Mouse (Mus musculus) forebrain, embryonic 12.5 days (tissue): ENCODE measurements around the gene Tsks. TPM values are rescaled to one million over a fixed set of nuclear protein-coding genes. Genes with fewer than 3 reads are reported as not detected.
A peak's percentile ranks its signal among the peaks of the same experiment; 100 is the strongest.

ENCODE experiments used
- ATAC-seq: fragments of 200-750 bp; cut with Nextera tagmentation; 2 replicates; pipeline ENCODE4 v1.8.0; 2017; ENCODE audit warnings: moderate TSS enrichment; ENCODE audit not compliant: low FRiP score
- H3K27ac ChIP-seq: fragments of 300-500 bp; sonication (generic); 2 replicates; pipeline ENCODE4 v1.5.1; 2016; ENCODE audit warnings: mild to moderate bottlenecking
- H3K27me3 ChIP-seq: fragments of 300-500 bp; sonication (generic); 2 replicates; pipeline ENCODE4 v1.6.1; 2016; ENCODE audit warnings: mild to moderate bottlenecking
- H3K36me3 ChIP-seq: fragments of 300-500 bp; sonication (generic); replicated peaks from 2 replicates; pipeline ENCODE4 v1.6.1; 2016; ENCODE audit warnings: mild to moderate bottlenecking
- H3K4me1 ChIP-seq: fragments of 300-500 bp; sonication (generic); 2 replicates; pipeline ENCODE4 v1.6.1; 2016
- H3K4me2 ChIP-seq: fragments of 300-500 bp; sonication (generic); 2 replicates; pipeline ENCODE4 v1.6.1; 2016; ENCODE audit warnings: mild to moderate bottlenecking, moderate library complexity
- H3K4me3 ChIP-seq: fragments of 300-500 bp; sonication (generic); replicated peaks from 2 replicates; pipeline ENCODE4 v1.5.1; 2016; ENCODE audit warnings: mild to moderate bottlenecking
- H3K9ac ChIP-seq: fragments of 300-500 bp; sonication (generic); 2 replicates; pipeline ENCODE4 v1.6.1; 2016; ENCODE audit warnings: mild to moderate bottlenecking
- H3K9me3 ChIP-seq: fragments of 300-500 bp; sonication (generic); 2 replicates; pipeline ENCODE4 v1.6.1; 2016
- WGBS: fragments of 180-500 bp; shearing (Covaris S2); methylation state at CpG from one replicate; pipeline ENCODE4 v1.1.7; 2016; 5-methylcytosine and 5-hydroxymethylcytosine counted together
- polyA plus RNA-seq: library from polyadenylated mRNA; unstranded; fragments of >200 nt; fragmentation: Nextera tagmentation; extraction: Ambion mirVana; gene quantifications from 2 replicates; pipeline ENCODE4 v1.2.1, GENCODE M21; 2016

Gene Tsks
- polyA plus RNA-seq, 1 experiment from 2014 or later: 0.27 TPM

- H3K36me3 ChIP-seq: peaks cover 57% of the 10 kb centered on the region
- no peaks in the 10 kb centered on the region for H3K9me3 ChIP-seq
- WGBS: 87% methylated on average over 6 of the region's 6 CpGs
- no peak overlapping the region for H3K4me3 ChIP-seq
- H3K4me2 ChIP-seq: no peak overlapping the region
- no peak for ATAC-seq
- H3K27ac ChIP-seq: no peak overlapping the region
- no peaks in the 10 kb centered on the region for H3K27me3 ChIP-seq
- no peak overlapping the region for H3K9ac ChIP-seq
- no peaks in the 10 kb centered on the region for H3K4me1 ChIP-seq
Observed at GRCm38 (mm10) chr7:44916191-44916590, 26.8 kb upstream of the Tsks start.

- no peak overlapping the region for H3K27ac ChIP-seq
- no peak overlapping the region for H3K9ac ChIP-seq
- ATAC-seq: no peak
- no peaks in the 10 kb centered on the region for H3K9me3 ChIP-seq
- H3K27me3 ChIP-seq: no peaks in the 10 kb centered on the region
- no peak overlapping the region for H3K4me2 ChIP-seq
- peaks cover 56% of the 10 kb centered on the region for H3K36me3 ChIP-seq
- WGBS: 91% methylated on average over 4 of the region's 4 CpGs
- no peak overlapping the region for H3K4me3 ChIP-seq
- no peaks in the 10 kb centered on the region for H3K4me1 ChIP-seq
Observed at GRCm38 (mm10) chr7:44916881-44917280, 26.1 kb upstream of the Tsks start.

GRCm38 (mm10) chr7:44918219-44918618 is 24.8 kb upstream of the Tsks start:
- H3K36me3 ChIP-seq: peaks cover 59% of the 10 kb centered on the region
- H3K4me3 ChIP-seq: no peak overlapping the region
- ATAC-seq: no peak
- no peaks in the 10 kb centered on the region for H3K4me1 ChIP-seq
- H3K27me3 ChIP-seq: no peaks in the 10 kb centered on the region
- no peak overlapping the region for H3K27ac ChIP-seq
- 81% methylated on average over 3 of the region's 3 CpGs for WGBS
- H3K9me3 ChIP-seq: no peaks in the 10 kb centered on the region
- H3K4me2 ChIP-seq: no peak overlapping the region
- no peak overlapping the region for H3K9ac ChIP-seq

- 85% methylated on average over 5 of the region's 5 CpGs for WGBS
- Histone ChIP-seq H3K36me3 (peaks cover 57% of the 10 kb centered on the region), H3K4me1 (no peaks in the 10 kb centered on the region), H3K27ac (no peak overlapping the region), H3K4me2 (no peak overlapping the region), H3K9me3 (no peaks in the 10 kb centered on the region), H3K4me3 (no peak overlapping the region), H3K27me3 (no peaks in the 10 kb centered on the region), H3K9ac (no peak overlapping the region)
- ATAC-seq: no peak
Observed at GRCm38 (mm10) chr7:44919127-44919526, 23.9 kb upstream of the Tsks start.

DNA sequence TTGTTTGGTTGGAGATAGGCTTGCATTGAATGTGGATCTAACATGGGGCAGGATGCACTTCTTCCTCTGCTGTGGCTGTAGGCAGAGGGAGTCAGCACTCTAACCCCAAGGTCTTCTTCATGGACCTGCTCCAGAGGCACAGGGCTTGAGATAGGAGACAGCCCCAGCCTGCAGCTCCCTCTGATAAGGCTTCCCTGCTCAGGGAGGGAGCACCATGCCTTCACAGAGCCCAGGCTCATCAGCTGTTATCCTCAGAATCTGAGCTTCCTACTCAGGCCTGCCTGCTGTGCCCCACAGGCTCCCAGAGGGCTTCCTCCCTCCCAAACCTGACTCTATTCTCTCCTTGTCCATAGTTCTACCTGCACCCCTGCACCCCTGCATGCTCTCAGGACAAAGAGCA is 20.5 kb upstream of the Tsks start:
- no peak overlapping the region for H3K4me3 ChIP-seq
- H3K4me1 ChIP-seq: peaks cover 6% of the 10 kb centered on the region
- no peak for ATAC-seq
- H3K4me2 ChIP-seq: no peak overlapping the region
- H3K36me3 ChIP-seq: peaks cover 52% of the 10 kb centered on the region
- no peak overlapping the region for H3K9ac ChIP-seq
- H3K9me3 ChIP-seq: no peaks in the 10 kb centered on the region
- H3K27me3 ChIP-seq: no peaks in the 10 kb centered on the region
- H3K27ac ChIP-seq: no peak overlapping the region

DNA sequence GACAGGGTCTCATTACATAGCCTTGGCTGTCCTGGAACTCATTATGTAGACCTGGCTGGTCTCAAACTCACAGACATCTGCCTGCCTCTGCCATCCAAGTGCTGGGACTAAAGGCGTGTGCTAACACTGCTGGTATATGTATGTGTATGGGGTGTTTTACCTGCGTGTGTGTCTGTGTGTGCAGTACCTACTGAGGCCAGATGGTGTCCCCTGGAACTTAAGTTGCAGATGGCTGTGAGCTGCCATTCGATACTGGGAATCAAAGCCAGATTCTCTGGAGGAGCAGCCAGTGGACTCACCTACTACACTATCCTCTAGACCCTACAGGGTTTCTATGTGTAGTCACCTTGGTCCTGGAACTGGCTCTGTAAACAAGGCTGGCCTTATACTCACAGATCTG is 17.5 kb upstream of the Tsks start:
- Histone ChIP-seq H3K4me3 (no peak overlapping the region), H3K27me3 (no peaks in the 10 kb centered on the region), H3K9ac (no peak overlapping the region), H3K27ac (no peak overlapping the region), H3K4me1 (peaks cover 22% of the 10 kb centered on the region), H3K36me3 (peaks cover 42% of the 10 kb centered on the region), H3K9me3 (no peaks in the 10 kb centered on the region), H3K4me2 (no peak overlapping the region)
- WGBS: 83% methylated on average over 3 of the region's 3 CpGs
- no peak for ATAC-seq

DNA sequence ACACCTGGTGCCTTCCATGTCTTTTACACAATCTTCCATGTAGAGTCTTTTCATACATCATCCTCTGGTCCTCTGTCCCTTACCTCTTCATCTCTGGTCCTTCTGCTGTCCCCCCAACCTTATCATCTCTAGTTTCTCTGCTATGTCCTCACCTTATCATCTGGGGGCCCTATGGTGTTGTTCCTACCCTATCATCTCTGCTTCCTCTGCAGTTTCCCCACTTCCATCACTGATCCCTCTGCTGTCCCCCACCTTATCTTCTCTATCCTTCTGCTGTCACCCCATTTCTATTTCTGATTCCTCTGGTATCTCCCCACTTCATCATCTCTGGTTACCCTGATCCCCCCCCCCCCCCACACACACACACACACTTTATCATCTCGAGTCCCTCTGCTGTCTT is 14.4 kb upstream of the Tsks start:
- H3K27ac ChIP-seq: no peak overlapping the region

GRCm38 (mm10) chr7:44929204-44930151 is 13.5 kb upstream of the Tsks start, which contains the start of gene Ap2a1:
Gene Ap2a1, minus strand, starts transcription at chr7:44929496.
- Histone ChIP-seq H3K36me3 (peaks cover 16% of the 10 kb centered on the region), H3K27me3 (no peaks in the 10 kb centered on the region), H3K27ac (peak within 1 kb of the TSS; percentile 93), H3K4me3 (peak within 1 kb of the TSS; percentile 74), H3K9me3 (no peaks in the 10 kb centered on the region), H3K4me2 (peak within 1 kb of the TSS; percentile 87), H3K4me1 (peaks cover 24% of the 10 kb centered on the region), H3K9ac (peak within 1 kb of the TSS; percentile 95)
- ATAC-seq: peak; percentile 99
- under 1% methylated on average over 84 of the region's 84 CpGs for WGBS

More for the DNA sequence above, 14.4 kb upstream of the Tsks start:
- peak overlapping the region; percentile 87 for H3K4me2 ChIP-seq
- peaks cover 24% of the 10 kb centered on the region for H3K4me1 ChIP-seq
- no peak for ATAC-seq
- 0% methylated on average over 1 of the region's 1 CpGs for WGBS
- H3K9me3 ChIP-seq: no peaks in the 10 kb centered on the region
- H3K36me3 ChIP-seq: peaks cover 24% of the 10 kb centered on the region
- peak overlapping the region; percentile 74 for H3K4me3 ChIP-seq
- H3K27me3 ChIP-seq: no peaks in the 10 kb centered on the region
- H3K9ac ChIP-seq: peak overlapping the region; percentile 95

DNA sequence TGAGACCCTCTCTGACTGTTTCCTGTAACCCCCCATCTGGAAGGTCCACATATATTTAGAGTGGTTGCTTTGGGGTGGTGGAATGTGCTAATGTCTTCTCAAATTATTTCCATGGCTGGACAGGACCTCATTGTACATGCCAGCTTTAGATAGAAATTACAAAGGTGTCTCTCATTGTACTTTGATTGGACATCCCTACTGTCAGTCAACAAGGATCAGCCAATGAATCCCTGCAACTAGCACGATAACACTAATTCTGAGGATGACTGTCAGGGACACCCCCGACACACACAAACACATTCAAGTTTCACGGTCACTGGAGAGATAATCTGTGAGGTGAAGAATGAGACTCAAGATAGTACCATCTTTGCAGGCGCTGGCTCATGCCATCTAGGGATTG is 4.3 kb upstream of the Tsks start:
- Histone ChIP-seq H3K27ac (no peak overlapping the region), H3K36me3 (no peaks in the 10 kb centered on the region), H3K9ac (no peak overlapping the region), H3K27me3 (no peaks in the 10 kb centered on the region), H3K4me3 (no peak overlapping the region), H3K4me2 (no peak overlapping the region), H3K9me3 (0 out of 2 replicates have a peak, but pooled peaks cover 6% of the 10 kb centered on the region), H3K4me1 (no peaks in the 10 kb centered on the region)
- 95% methylated on average over 4 of the region's 4 CpGs for WGBS
- ATAC-seq: no peak

DNA sequence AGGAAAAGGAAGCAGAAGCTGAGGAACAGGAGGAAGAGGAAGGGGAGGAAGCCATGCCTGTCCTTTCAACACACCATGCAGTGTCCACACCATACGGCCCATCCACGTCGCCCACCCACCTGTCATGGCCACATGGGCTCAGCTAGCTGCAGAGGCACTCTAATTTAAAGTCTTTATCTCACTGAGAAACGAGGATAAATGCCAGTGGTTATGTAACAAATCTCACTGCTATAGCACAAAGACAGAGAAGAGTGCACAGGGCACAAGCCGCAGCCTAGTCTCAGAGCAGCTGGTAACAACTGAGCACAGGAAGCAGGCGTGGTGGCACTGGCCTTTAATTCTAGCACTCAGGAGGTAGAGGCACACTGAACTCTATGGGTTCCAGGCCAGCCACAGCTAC is 6.9 kb downstream of the Tsks start:
- Histone ChIP-seq H3K9me3 (no peaks in the 10 kb centered on the region), H3K9ac (no peak overlapping the region), H3K36me3 (no peaks in the 10 kb centered on the region), H3K4me2 (no peak overlapping the region), H3K4me3 (no peak overlapping the region), H3K27me3 (peaks cover 43% of the 10 kb centered on the region), H3K4me1 (peaks cover 18% of the 10 kb centered on the region), H3K27ac (no peak overlapping the region)
- 77% methylated on average over 6 of the region's 6 CpGs for WGBS
- no peak for ATAC-seq

DNA sequence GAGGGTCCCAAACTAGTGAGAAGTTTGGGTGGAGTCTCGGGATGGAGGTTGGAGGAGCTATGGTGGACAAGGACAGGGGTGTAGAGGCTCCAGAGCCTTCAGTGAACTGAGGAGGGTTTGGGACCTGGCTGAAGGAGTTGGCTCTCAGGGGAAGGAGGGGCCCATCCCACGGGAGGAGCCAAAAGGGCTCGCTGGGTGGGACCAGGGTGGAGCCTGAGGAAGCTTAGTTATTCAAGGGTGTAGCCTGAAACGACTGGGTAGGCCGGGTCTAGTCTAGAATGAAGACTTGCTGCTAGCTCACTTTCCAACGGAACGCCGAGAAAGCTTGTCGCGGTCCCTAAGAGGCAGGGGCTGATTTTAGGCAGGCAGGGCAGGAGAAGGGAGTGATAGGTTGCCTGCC is 9.0 kb downstream of the Tsks start:
- Histone ChIP-seq H3K9me3 (no peaks in the 10 kb centered on the region), H3K9ac (peak overlapping the region; percentile 41), H3K4me2 (peak overlapping the region; percentile 72), H3K4me3 (peak overlapping the region; percentile 42), H3K4me1 (peaks cover 18% of the 10 kb centered on the region), H3K27me3 (peaks cover 43% of the 10 kb centered on the region), H3K36me3 (no peaks in the 10 kb centered on the region), H3K27ac (peak overlapping the region; percentile 47; the same call in 1 of the 2 replicates)
- under 1% methylated on average over 10 of the region's 10 CpGs for WGBS
- peak; percentile 22; the same call in 1 of the 2 replicates for ATAC-seq

- Histone ChIP-seq H3K4me3 (peak overlapping the region; percentile 42), H3K27ac (peak overlapping the region; percentile 47), H3K4me2 (peak overlapping the region; percentile 72), H3K4me1 (peaks cover 18% of the 10 kb centered on the region), H3K27me3 (peaks cover 43% of the 10 kb centered on the region), H3K9me3 (no peaks in the 10 kb centered on the region), H3K9ac (peak overlapping the region; percentile 41), H3K36me3 (no peaks in the 10 kb centered on the region)
- ATAC-seq: peak; percentile 87
- 8% methylated on average over 24 of the region's 24 CpGs for WGBS
Observed at GRCm38 (mm10) chr7:44952611-44953306, 9.8 kb downstream of the Tsks start.
